Mouse (Mus musculus): ENCODE measurements around the gene Cmc1.
"Not testable (repeated sequence)": the region's sequence is repeated elsewhere in the genome, so short reads cannot be mapped to it uniquely, and the experiment has no call there.

DNA sequence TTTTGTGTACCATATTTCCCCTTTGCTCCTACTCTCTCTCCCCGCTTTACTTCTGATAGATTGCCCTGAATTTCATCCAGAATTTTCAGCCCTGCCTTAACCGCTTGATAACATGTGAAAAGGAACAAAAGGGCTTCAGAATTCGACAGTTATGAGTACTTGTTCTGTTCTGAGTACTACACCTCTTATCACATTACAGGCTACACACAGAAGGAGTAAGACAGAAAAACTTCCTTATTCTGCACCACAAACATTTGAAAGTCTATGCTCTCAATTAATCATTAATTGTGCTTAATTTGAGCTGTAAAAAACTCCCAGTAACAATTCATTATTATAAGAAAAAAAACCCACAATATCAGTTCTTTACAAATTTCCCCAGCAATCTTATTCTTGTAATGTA lies 9.6 kb downstream of the Cmc1 start:
- not testable (repeated sequence) for TF ChIP-seq USF1 (IDR thresholded peaks at IDR 0.05; ENCODE audit: low read depth); POLR2A (IDR thresholded peaks at IDR 0.05; ENCODE audit: insufficient read length, low read depth); TCF3 (IDR thresholded peaks at IDR 0.05; ENCODE audit: insufficient read length, low read depth); TCF12 (IDR thresholded peaks at IDR 0.05; ENCODE audit: insufficient read depth, poor library complexity, severe bottlenecking); REST (IDR thresholded peaks at IDR 0.05; ENCODE audit: insufficient read depth, insufficient read length); POLR2AphosphoS2 (IDR thresholded peaks at IDR 0.05; ENCODE audit: insufficient read length, low read depth); MAX (IDR thresholded peaks at IDR 0.05; ENCODE audit: low read depth); E2F4 (IDR thresholded peaks at IDR 0.05; ENCODE audit: insufficient read depth); CEBPB (IDR thresholded peaks at IDR 0.05; ENCODE audit: insufficient read depth, poor library complexity, severe bottlenecking); MYOD1 (IDR thresholded peaks at IDR 0.05; ENCODE audit: control insufficient read depth in 1 of 3, insufficient read length in 2 of 3, low read depth in 2 of 3); MYOG (IDR thresholded peaks at IDR 0.05; ENCODE audit: control insufficient read depth in 1 of 3, insufficient read depth in 1 of 3, insufficient read length in 2 of 3, low read depth in 2 of 3); SRF (IDR thresholded peaks at IDR 0.05; ENCODE audit: control insufficient read depth, insufficient read length, low read depth)

All from myocyte (in vitro differentiated cells).